Mouse (Mus musculus) thymus, adult 2 months (tissue): ENCODE results near the gene Chd8.

Experiments
- CTCF ChIP-seq: fragments of 200-500 bp; IDR thresholded peaks from 2 replicates; pipeline ENCODE4 v1.5.1; 2012; ENCODE audit warnings: mild to moderate bottlenecking, control low read depth, low read length, moderate library complexity, borderline replicate concordance; ENCODE audit not compliant: control insufficient read depth, poor library complexity, insufficient read depth; ENCODE audit errors: extremely low read depth
- POLR2A ChIP-seq: fragments of 200-500 bp; IDR thresholded peaks from 2 replicates; pipeline ENCODE4 v1.6.1; 2012; ENCODE audit warnings: mild to moderate bottlenecking, low read length, control low read depth, moderate library complexity; ENCODE audit not compliant: control insufficient read depth, poor library complexity, insufficient read depth; ENCODE audit errors: extremely low read depth

DNA sequence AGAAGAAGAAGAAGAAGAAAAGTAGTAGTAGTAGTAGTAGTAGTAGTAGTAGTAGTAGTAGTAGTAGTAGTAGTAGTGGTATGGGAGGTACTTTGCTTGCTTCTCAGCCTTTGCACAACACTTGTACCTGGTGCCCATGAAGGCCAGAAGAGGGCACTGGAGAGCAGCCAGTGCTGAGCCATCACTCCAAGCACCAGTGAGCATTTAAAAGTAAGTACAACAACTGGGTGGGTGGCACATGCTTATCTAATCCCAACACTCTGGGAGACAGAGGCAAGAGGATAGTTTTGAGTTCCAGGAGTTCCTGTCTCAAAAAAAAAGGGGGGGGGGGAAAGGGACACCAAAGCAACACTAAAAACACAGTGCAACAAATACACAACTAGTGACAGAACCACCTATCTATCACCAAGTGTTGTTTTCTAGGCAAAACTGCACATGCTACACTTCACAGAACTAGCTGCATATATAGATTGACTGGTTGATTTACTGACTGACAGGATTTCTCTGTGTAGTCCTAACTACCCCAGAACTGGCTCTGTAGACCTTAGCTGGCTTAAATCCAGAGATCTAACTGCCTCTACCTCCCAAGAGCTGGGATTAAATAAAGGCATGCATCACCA, 66.7 kb downstream of the Chd8 start:
- TF ChIP-seq CTCF (peak; percentile 60; the same call in 1 of the 2 replicates), POLR2A (no peak)
